Mouse (Mus musculus): Measurements from ENCODE around the gene Osbpl7. TPM values are rescaled to one million over a fixed set of nuclear protein-coding genes. Genes with fewer than 3 reads are reported as not detected.
A peak's percentile ranks its signal among the peaks of the same experiment; 100 is the strongest.

Gene Osbpl7
- 1 to 10 TPM; 5.1 to 5.5 TPM for total RNA-seq (2021)

GRCm38 (mm10) chr11:97050216-97050943 is at the start of gene Osbpl7:
Osbpl7 (plus strand) TSS chr11:97050628.
- intact Hi-C loops (cut with DNase I) = no loop called here
- DNase-seq (ENCODE audit: low spot score) = peak; percentile 48

- intact Hi-C loops (cut with DNase I) = no loop called here
- DNase-seq (ENCODE audit: low spot score) = no peak
These were observed 47.3 kb upstream of the Osbpl7 start for GRCm38 (mm10) chr11:97003170-97003569.

- intact Hi-C loops (cut with DNase I) = no loop called here
- DNase-seq (ENCODE audit: low spot score) = no peak
These were observed 43.2 kb upstream of the Osbpl7 start for GRCm38 (mm10) chr11:97007093-97007794.

- no peak for DNase-seq (ENCODE audit: low spot score)
- intact Hi-C loops (cut with DNase I) = no loop called here
These were observed 41.1 kb upstream of the Osbpl7 start for GRCm38 (mm10) chr11:97009198-97009790.

GRCm38 (mm10) chr11:97013121-97013670 is 37.2 kb upstream of the Osbpl7 start, which contains the start of gene Sp6:
Sp6 (plus strand) TSS chr11:97013394.
- DNase-seq (ENCODE audit: low spot score) = no peak

GRCm38 (mm10) chr11:97017696-97018582 is 32.5 kb upstream of the Osbpl7 start:
- intact Hi-C loops (cut with DNase I) = no loop called here
- no peak for DNase-seq (ENCODE audit: low spot score)

More at GRCm38 (mm10) chr11:97013121-97013670, 37.2 kb upstream of the Osbpl7 start, which contains the start of gene Sp6:
- intact Hi-C loops (cut with DNase I) = no loop called here

GRCm38 (mm10) chr11:97018583-97019344 is 31.7 kb upstream of the Osbpl7 start:
- intact Hi-C loops (cut with DNase I) = no loop called here
- no peak for DNase-seq (ENCODE audit: low spot score)

- no peak for DNase-seq (ENCODE audit: low spot score)
- intact Hi-C loops (cut with DNase I) = no loop called here
These were observed 31.1 kb upstream of the Osbpl7 start for GRCm38 (mm10) chr11:97019345-97019708.

- intact Hi-C loops (cut with DNase I) = loop anchor here (5.0 kb wide), 1 partner anchor 154 kb away; no protein-coding TSS in a partner anchor
- DNase-seq (ENCODE audit: low spot score) = no peak
These were observed 29.2 kb upstream of the Osbpl7 start for GRCm38 (mm10) chr11:97021121-97021765.

GRCm38 (mm10) chr11:97021873-97022484 is 28.4 kb upstream of the Osbpl7 start:
- peak; percentile 45 for DNase-seq (ENCODE audit: low spot score)
- intact Hi-C loops (cut with DNase I) = loop anchor here (2.0 to 5.0 kb wide), 2 partner anchors 105 to 155 kb away; partner anchors contain the start of gene Cdk5rap3

GRCm38 (mm10) chr11:97024977-97025376 is 25.5 kb upstream of the Osbpl7 start:
- no peak for DNase-seq (ENCODE audit: low spot score)
- intact Hi-C loops (cut with DNase I) = loop anchor here (5.0 kb wide), 1 partner anchor 158 kb away; no protein-coding TSS in a partner anchor

GRCm38 (mm10) chr11:97025721-97026344 is 24.6 kb upstream of the Osbpl7 start:
- peak; percentile 64 for DNase-seq (ENCODE audit: low spot score)
- intact Hi-C loops (cut with DNase I) = no loop called here

- intact Hi-C loops (cut with DNase I) = loop anchor here (2.0 kb wide), 1 partner anchor 111 kb away; no protein-coding TSS in a partner anchor
These were observed 20.6 kb upstream of the Osbpl7 start, which contains the start of gene Scrn2 for GRCm38 (mm10) chr11:97029686-97030417. Scrn2 (plus strand) TSS chr11:97029938.

GRCm38 (mm10) chr11:97030426-97030825 is 20.0 kb upstream of the Osbpl7 start:
- intact Hi-C loops (cut with DNase I) = no loop called here
- DNase-seq (ENCODE audit: low spot score) = no peak

More at GRCm38 (mm10) chr11:97029686-97030417, 20.6 kb upstream of the Osbpl7 start, which contains the start of gene Scrn2:
- DNase-seq (ENCODE audit: low spot score) = peak; percentile 67

- DNase-seq (ENCODE audit: low spot score) = no peak
- intact Hi-C loops (cut with DNase I) = no loop called here
These were observed 18.5 kb upstream of the Osbpl7 start for GRCm38 (mm10) chr11:97031977-97032376.

- DNase-seq (ENCODE audit: low spot score) = no peak
- intact Hi-C loops (cut with DNase I) = no loop called here
These were observed 17.9 kb upstream of the Osbpl7 start for GRCm38 (mm10) chr11:97032499-97032898.

Data from heart, postnatal 25 days (tissue).